Mouse (Mus musculus): ENCODE measurements at regions not wholly inside any gene's neighbourhood (a gene's known extent, or its start where the extent isn't known, plus 50 kb on each side); places are given as distances from the start of the nearest gene placed in this dataset.

DNA sequence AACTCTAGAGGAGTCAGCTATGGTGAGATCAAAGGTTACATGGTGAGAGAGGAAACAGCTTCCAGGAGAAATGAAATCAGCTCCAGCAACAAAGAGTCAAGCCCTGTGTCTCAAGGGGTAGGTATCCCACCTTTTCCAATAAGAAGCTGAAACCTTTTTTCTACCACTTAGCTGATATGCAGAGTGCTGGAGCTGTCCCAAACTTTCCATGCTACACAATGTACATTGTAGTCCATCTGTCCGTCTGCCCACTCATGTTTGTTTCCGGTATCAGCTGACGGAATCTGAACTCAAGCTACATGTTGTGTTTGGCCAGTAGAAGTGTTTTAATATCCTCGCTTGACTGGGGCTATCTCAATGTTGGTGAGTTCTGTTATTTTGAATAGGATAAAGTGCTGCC is 83.6 kb upstream of the Ngf start:
- H3K9me3 ChIP-seq (replicated peaks; ENCODE audit: control insufficient read depth, low read length) = no peaks in the 10 kb centered on the region
- H3K4me3 ChIP-seq (ENCODE audit: low read depth, low read length) = no peak overlapping the region
- no peaks in the 10 kb centered on the region for H3K36me3 ChIP-seq (replicated peaks; ENCODE audit: control insufficient read depth, insufficient read depth, low read depth, low read length)
- no peak overlapping the region for H3K9ac ChIP-seq (replicated peaks; ENCODE audit: low read length)
- WGBS = 87% methylated on average over 4 of the region's 4 CpGs
- ATAC-seq (replicated peaks; ENCODE audit: insufficient number of reproducible peaks, low FRiP score, low TSS enrichment, low read depth) = no peak
- no peak overlapping the region for H3K27ac ChIP-seq (replicated peaks; ENCODE audit: low read depth, low read length)
- no peaks in the 10 kb centered on the region for H3K4me1 ChIP-seq (ENCODE audit: control insufficient read depth, insufficient read depth, low read length)
- H3K4me2 ChIP-seq (ENCODE audit: low read depth, low read length) = no peak overlapping the region
- DNase-seq (ENCODE audit: low spot score) = no peak
- no peaks in the 10 kb centered on the region for H3K27me3 ChIP-seq (ENCODE audit: control insufficient read depth, insufficient read depth, low read length)

DNA sequence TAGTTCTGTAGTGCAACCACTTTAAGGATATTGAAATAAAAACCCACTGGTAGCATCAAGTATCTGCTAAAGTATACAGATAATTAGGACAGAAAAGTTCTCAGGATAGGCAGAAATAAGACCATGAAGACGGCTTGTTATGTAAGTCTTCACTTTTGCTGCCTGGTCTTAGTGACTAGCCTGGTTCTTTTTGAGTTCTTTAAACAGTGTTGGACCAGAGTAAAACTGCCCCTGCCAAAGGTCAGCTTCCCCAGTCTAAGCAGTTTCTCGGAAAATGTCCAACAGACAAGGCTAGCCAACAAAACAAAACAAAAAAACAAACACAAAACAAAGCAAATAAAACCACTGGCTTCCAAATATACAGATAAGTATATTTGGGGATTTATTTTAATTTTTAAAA is 85.1 kb upstream of the Ngf start:
- DNase-seq (ENCODE audit: low spot score) (no peak), ATAC-seq (replicated peaks; ENCODE audit: insufficient number of reproducible peaks, low FRiP score, low TSS enrichment, low read depth) (no peak)
- Histone ChIP-seq H3K9me3 (replicated peaks; ENCODE audit: control insufficient read depth, low read length) (no peaks in the 10 kb centered on the region), H3K4me3 (ENCODE audit: low read depth, low read length) (no peak overlapping the region), H3K36me3 (replicated peaks; ENCODE audit: control insufficient read depth, insufficient read depth, low read depth, low read length) (no peaks in the 10 kb centered on the region), H3K4me2 (ENCODE audit: low read depth, low read length) (no peak overlapping the region), H3K27ac (replicated peaks; ENCODE audit: low read depth, low read length) (no peak overlapping the region), H3K27me3 (ENCODE audit: control insufficient read depth, insufficient read depth, low read length) (no peaks in the 10 kb centered on the region), H3K9ac (replicated peaks; ENCODE audit: low read length) (no peak overlapping the region), H3K4me1 (ENCODE audit: control insufficient read depth, insufficient read depth, low read length) (no peaks in the 10 kb centered on the region)
- WGBS = 70% methylated on average over 2 of the region's 2 CpGs

- DNase-seq (ENCODE audit: low spot score) = no peak
- Histone ChIP-seq H3K9ac (replicated peaks; ENCODE audit: low read length) (no peak overlapping the region), H3K27ac (replicated peaks; ENCODE audit: low read depth, low read length) (no peak overlapping the region), H3K4me1 (ENCODE audit: control insufficient read depth, insufficient read depth, low read length) (no peaks in the 10 kb centered on the region), H3K4me2 (ENCODE audit: low read depth, low read length) (no peak overlapping the region), H3K9me3 (replicated peaks; ENCODE audit: control insufficient read depth, low read length) (no peaks in the 10 kb centered on the region), H3K27me3 (ENCODE audit: control insufficient read depth, insufficient read depth, low read length) (no peaks in the 10 kb centered on the region), H3K36me3 (replicated peaks; ENCODE audit: control insufficient read depth, insufficient read depth, low read depth, low read length) (no peaks in the 10 kb centered on the region), H3K4me3 (ENCODE audit: low read depth, low read length) (no peak overlapping the region)
- ATAC-seq (replicated peaks; ENCODE audit: insufficient number of reproducible peaks, low FRiP score, low TSS enrichment, low read depth) = no peak
- 49% methylated on average over 8 of the region's 8 CpGs for WGBS
Measured at GRCm38 (mm10) chr3:102383671-102384070, 86.0 kb upstream of the Ngf start.

GRCm38 (mm10) chr3:102381683-102382082 is 88.0 kb upstream of the Ngf start:
- DNase-seq (ENCODE audit: low spot score) (no peak), ATAC-seq (replicated peaks; ENCODE audit: insufficient number of reproducible peaks, low FRiP score, low TSS enrichment, low read depth) (no peak)
- Histone ChIP-seq H3K4me2 (ENCODE audit: low read depth, low read length) (no peak overlapping the region), H3K27me3 (ENCODE audit: control insufficient read depth, insufficient read depth, low read length) (no peaks in the 10 kb centered on the region), H3K9me3 (replicated peaks; ENCODE audit: control insufficient read depth, low read length) (no peaks in the 10 kb centered on the region), H3K27ac (replicated peaks; ENCODE audit: low read depth, low read length) (no peak overlapping the region), H3K4me1 (ENCODE audit: control insufficient read depth, insufficient read depth, low read length) (no peaks in the 10 kb centered on the region), H3K4me3 (ENCODE audit: low read depth, low read length) (no peak overlapping the region), H3K36me3 (replicated peaks; ENCODE audit: control insufficient read depth, insufficient read depth, low read depth, low read length) (no peaks in the 10 kb centered on the region), H3K9ac (replicated peaks; ENCODE audit: low read length) (no peak overlapping the region)
- 88% methylated on average over 10 of the region's 10 CpGs for WGBS

DNA sequence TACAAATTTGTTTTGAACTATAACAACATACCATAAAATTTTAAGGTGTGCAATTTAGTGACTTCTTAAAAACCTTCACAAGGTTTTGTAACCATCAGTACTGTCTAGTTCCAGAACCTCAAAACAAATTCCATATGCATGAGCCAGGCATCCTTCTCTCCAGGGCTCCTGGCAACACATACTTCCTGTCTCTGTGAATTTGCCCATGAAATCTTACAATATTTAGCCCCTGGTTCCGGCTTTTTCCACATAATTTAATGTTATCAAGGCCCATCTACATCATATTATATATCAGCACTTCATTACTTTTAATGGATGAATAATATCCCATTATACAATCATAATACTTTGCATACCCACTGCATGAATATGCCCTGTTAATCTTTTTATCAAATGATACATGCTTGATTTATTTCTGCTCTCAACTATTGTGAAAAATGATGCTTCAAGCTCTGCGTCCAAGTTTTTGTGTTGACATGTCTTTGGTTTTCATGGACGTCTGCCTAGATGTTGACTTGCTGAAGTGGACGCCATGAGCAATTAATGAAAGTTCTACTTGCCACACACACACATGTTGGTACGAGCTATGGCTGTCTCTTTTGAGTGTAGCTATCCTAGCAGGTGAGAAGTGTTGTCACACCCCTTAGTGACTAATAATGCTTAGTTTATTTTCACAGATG is 95.2 kb upstream of the Ngf start:
- 81% methylated on average over 5 of the region's 5 CpGs for WGBS
- no peak for DNase-seq (ENCODE audit: low spot score)
- Histone ChIP-seq H3K4me2 (ENCODE audit: low read depth, low read length) (no peak overlapping the region), H3K9ac (replicated peaks; ENCODE audit: low read length) (no peak overlapping the region), H3K4me3 (ENCODE audit: low read depth, low read length) (no peak overlapping the region), H3K9me3 (replicated peaks; ENCODE audit: control insufficient read depth, low read length) (no peaks in the 10 kb centered on the region), H3K36me3 (replicated peaks; ENCODE audit: control insufficient read depth, insufficient read depth, low read depth, low read length) (no peaks in the 10 kb centered on the region), H3K27me3 (ENCODE audit: control insufficient read depth, insufficient read depth, low read length) (no peaks in the 10 kb centered on the region), H3K4me1 (ENCODE audit: control insufficient read depth, insufficient read depth, low read length) (no peaks in the 10 kb centered on the region), H3K27ac (replicated peaks; ENCODE audit: low read depth, low read length) (no peak overlapping the region)
- no peak for ATAC-seq (replicated peaks; ENCODE audit: insufficient number of reproducible peaks, low FRiP score, low TSS enrichment, low read depth)

DNA sequence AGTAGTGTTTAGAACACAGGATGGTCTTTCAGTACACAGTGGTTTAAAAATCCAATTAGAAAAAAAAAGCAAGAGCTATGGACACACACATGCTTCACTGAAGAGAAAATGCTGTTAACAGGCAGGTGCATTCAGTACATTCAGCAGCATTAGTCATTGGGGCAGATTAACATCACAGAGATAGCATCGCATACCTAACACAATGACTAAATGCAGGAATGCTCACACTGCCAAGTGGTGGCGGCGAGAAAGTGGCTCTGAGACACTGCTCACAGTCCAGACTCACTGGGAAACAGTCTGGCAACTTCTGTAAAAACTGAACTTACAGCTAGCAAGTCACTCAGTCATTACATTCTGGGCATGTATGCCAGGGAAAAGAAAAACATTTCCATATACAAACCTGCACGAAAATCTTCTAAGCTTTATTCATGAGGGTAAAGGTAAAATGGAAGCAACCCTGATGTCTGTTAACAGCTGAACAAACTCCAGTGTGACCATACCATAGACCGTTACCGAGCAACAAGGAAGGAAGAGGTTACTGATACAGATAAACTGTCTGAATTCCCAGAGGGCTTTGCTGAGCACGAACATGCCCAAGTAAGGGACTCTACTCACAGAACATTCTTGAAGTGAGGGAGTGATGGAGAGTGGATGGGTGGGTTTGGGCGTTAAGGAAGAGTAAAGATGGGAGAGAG is 97.4 kb upstream of the Ngf start:
- DNase-seq (ENCODE audit: low spot score) (no peak), ATAC-seq (replicated peaks; ENCODE audit: insufficient number of reproducible peaks, low FRiP score, low TSS enrichment, low read depth) (no peak)
- H3K36me3 ChIP-seq (replicated peaks; ENCODE audit: control insufficient read depth, insufficient read depth, low read depth, low read length) = no peaks in the 10 kb centered on the region
- no peak overlapping the region for H3K4me3 ChIP-seq (ENCODE audit: low read depth, low read length)
- H3K4me1 ChIP-seq (ENCODE audit: control insufficient read depth, insufficient read depth, low read length) = no peaks in the 10 kb centered on the region
- no peaks in the 10 kb centered on the region for H3K27me3 ChIP-seq (ENCODE audit: control insufficient read depth, insufficient read depth, low read length)
- H3K4me2 ChIP-seq (ENCODE audit: low read depth, low read length) = no peak overlapping the region
- H3K9ac ChIP-seq (replicated peaks; ENCODE audit: low read length) = no peak overlapping the region
- H3K27ac ChIP-seq (replicated peaks; ENCODE audit: low read depth, low read length) = no peak overlapping the region
- WGBS = 82% methylated on average over 8 of the region's 8 CpGs
- H3K9me3 ChIP-seq (replicated peaks; ENCODE audit: control insufficient read depth, low read length) = no peaks in the 10 kb centered on the region

GRCm38 (mm10) chr3:102366188-102366587 is 103.5 kb upstream of the Ngf start:
- no peak overlapping the region for H3K9ac ChIP-seq (replicated peaks; ENCODE audit: low read length)
- WGBS = 63% methylated on average over 6 of the region's 6 CpGs
- H3K4me1 ChIP-seq (ENCODE audit: control insufficient read depth, insufficient read depth, low read length) = no peaks in the 10 kb centered on the region; the same call in 1 of the 2 replicates
- ATAC-seq (replicated peaks; ENCODE audit: insufficient number of reproducible peaks, low FRiP score, low TSS enrichment, low read depth) = no peak
- no peaks in the 10 kb centered on the region for H3K27me3 ChIP-seq (ENCODE audit: control insufficient read depth, insufficient read depth, low read length)
- H3K27ac ChIP-seq (replicated peaks; ENCODE audit: low read depth, low read length) = no peak overlapping the region
- DNase-seq (ENCODE audit: low spot score) = no peak
- no peak overlapping the region for H3K4me2 ChIP-seq (ENCODE audit: low read depth, low read length)
- no peaks in the 10 kb centered on the region for H3K36me3 ChIP-seq (replicated peaks; ENCODE audit: control insufficient read depth, insufficient read depth, low read depth, low read length)
- no peaks in the 10 kb centered on the region for H3K9me3 ChIP-seq (replicated peaks; ENCODE audit: control insufficient read depth, low read length)
- H3K4me3 ChIP-seq (ENCODE audit: low read depth, low read length) = no peak overlapping the region

- DNase-seq (ENCODE audit: low spot score) (no peak), ATAC-seq (replicated peaks; ENCODE audit: insufficient number of reproducible peaks, low FRiP score, low TSS enrichment, low read depth) (no peak)
- Histone ChIP-seq H3K4me1 (ENCODE audit: control insufficient read depth, insufficient read depth, low read length) (no peaks in the 10 kb centered on the region; the same call in 1 of the 2 replicates), H3K36me3 (replicated peaks; ENCODE audit: control insufficient read depth, insufficient read depth, low read depth, low read length) (no peaks in the 10 kb centered on the region), H3K9ac (replicated peaks; ENCODE audit: low read length) (no peak overlapping the region), H3K27me3 (ENCODE audit: control insufficient read depth, insufficient read depth, low read length) (no peaks in the 10 kb centered on the region), H3K27ac (replicated peaks; ENCODE audit: low read depth, low read length) (no peak overlapping the region), H3K9me3 (replicated peaks; ENCODE audit: control insufficient read depth, low read length) (no peaks in the 10 kb centered on the region), H3K4me3 (ENCODE audit: low read depth, low read length) (no peak overlapping the region), H3K4me2 (ENCODE audit: low read depth, low read length) (no peak overlapping the region)
- WGBS = 87% methylated on average over 5 of the region's 5 CpGs
Measured at GRCm38 (mm10) chr3:102364326-102364935, 105.3 kb upstream of the Ngf start.
